Mouse (Mus musculus) midbrain, postnatal 0 days (tissue): ENCODE results near the gene Aph1b. TPM values are rescaled to one million over a fixed set of nuclear protein-coding genes. Genes with fewer than 3 reads are reported as not detected.
"Not testable (repeated sequence)": the region's sequence is repeated elsewhere in the genome, so short reads cannot be mapped to it uniquely, and the experiment has no call there.

Experiments used
- ATAC-seq: fragments of 200-750 bp; cut with Nextera tagmentation; 2 replicates; pipeline ENCODE4 v1.8.0; 2017; ENCODE audit warnings: moderate number of reproducible peaks, mild to moderate bottlenecking, moderate TSS enrichment, moderate library complexity; ENCODE audit not compliant: low FRiP score
- DNase-seq: peaks from one replicate; pipeline ENCODE4 v3.0.0-alpha.2; 2015; ENCODE audit warnings: low spot score
- H3K27ac ChIP-seq: fragments of 300-500 bp; sonication (generic); 2 replicates; pipeline ENCODE4 v1.5.1; 2014; ENCODE audit warnings: low read depth, mild to moderate bottlenecking, low read length, mixed read lengths
- H3K27me3 ChIP-seq: fragments of 300-500 bp; sonication (generic); 2 replicates; pipeline ENCODE4 v1.6.1; 2014; ENCODE audit warnings: low read length, control low read depth, mixed read lengths; ENCODE audit not compliant: insufficient read depth
- H3K36me3 ChIP-seq: fragments of 300-500 bp; sonication (generic); 2 replicates; pipeline ENCODE4 v1.6.1; 2014; ENCODE audit warnings: low read length, control low read depth, mixed read lengths; ENCODE audit not compliant: insufficient read depth
- H3K4me1 ChIP-seq: fragments of 300-500 bp; sonication (generic); 2 replicates; pipeline ENCODE4 v1.6.1; 2014; ENCODE audit warnings: mild to moderate bottlenecking, control low read depth, antibody characterized with exemption, low read length, mixed read lengths; ENCODE audit not compliant: insufficient read depth
- H3K4me2 ChIP-seq: fragments of 300-500 bp; sonication (generic); 2 replicates; pipeline ENCODE4 v1.6.1; 2014; ENCODE audit warnings: low read depth, mild to moderate bottlenecking, low read length, mixed read lengths; ENCODE audit not compliant: poor library complexity, severe bottlenecking
- H3K4me3 ChIP-seq: fragments of 300-500 bp; sonication (generic); 2 replicates; pipeline ENCODE4 v1.5.1; 2014; ENCODE audit warnings: low read depth, mild to moderate bottlenecking, low read length, moderate library complexity
- H3K9ac ChIP-seq: fragments of 300-500 bp; sonication (generic); replicated peaks from 2 replicates; pipeline ENCODE4 v1.6.1; 2014; ENCODE audit warnings: mild to moderate bottlenecking, low read length, moderate library complexity, mixed read lengths; ENCODE audit not compliant: poor library complexity, severe bottlenecking
- H3K9me3 ChIP-seq: fragments of 300-500 bp; sonication (generic); 2 replicates; pipeline ENCODE4 v1.6.1; 2016; ENCODE audit warnings: low read length, control low read depth
- CTCF ChIP-seq: IDR thresholded peaks from 2 replicates; pipeline ENCODE4 v1.5.1; 2016; ENCODE audit warnings: antibody characterized with exemption, mild to moderate bottlenecking
- WGBS: fragments of 180-500 bp; shearing (Covaris S2); extraction: QIAGEN DNeasy Blood & Tissue Kit; methylation state at CpG from one replicate; pipeline ENCODE4 v1.1.7; 2014; 5-methylcytosine and 5-hydroxymethylcytosine counted together
- polyA plus RNA-seq: library from polyadenylated mRNA; unstranded; fragments of >200 nt; fragmentation: Nextera tagmentation; extraction: Ambion mirVana; gene quantifications from 2 replicates; pipeline ENCODE4 v1.2.1, GENCODE M21; 2015
- total RNA-seq: library from RNA; depleted of rRNA; stranded (reverse); fragments of >200 nt; gene quantifications from 2 replicates; pipeline ENCODE4 v1.2.3, GENCODE M21; 2014

The Aph1b gene
- total and polyA plus RNA-seq, 2 experiments from 2014 or later, result 15.5 to 25.3 TPM

DNA sequence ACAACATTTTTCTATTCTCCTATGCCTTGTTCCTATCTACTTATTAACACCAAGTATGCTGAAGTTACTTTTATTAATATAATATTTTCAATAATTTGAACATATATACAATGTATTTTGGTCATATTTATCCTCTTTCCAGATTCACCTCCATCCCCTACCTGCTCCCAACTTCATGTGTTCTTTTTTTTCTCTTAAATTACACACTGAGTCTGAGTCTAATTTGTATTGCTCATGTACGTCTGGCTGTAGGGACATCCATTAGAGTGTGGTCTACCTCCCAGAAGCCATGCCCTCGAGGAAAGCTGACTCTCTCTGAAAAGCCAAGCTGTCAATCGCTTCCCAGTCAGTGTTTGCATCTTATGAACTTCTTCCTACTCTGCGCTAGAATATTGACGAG is 1.4 kb upstream of the Aph1b start, which contains the start of gene Gm10647:
Gm10647 (plus strand) TSS at position 301 of the 400 bp plus-strand sequence.
- Histone ChIP-seq H3K27ac (peak within 1 kb of the TSS; percentile 85; the same call in 1 of the 2 replicates), H3K4me3 (peak within 1 kb of the TSS; percentile 83), H3K27me3 (peaks cover 2% of the 10 kb centered on the region; the same call in 1 of the 2 replicates), H3K9ac (peak within 1 kb of the TSS; percentile 86; the same call in 1 of the 2 replicates), H3K4me1 (no peaks in the 10 kb centered on the region), H3K9me3 (no peaks in the 10 kb centered on the region), H3K36me3 (no peaks in the 10 kb centered on the region), H3K4me2 (peak within 1 kb of the TSS; percentile 66)
- WGBS, result 76% methylated on average over 5 of the region's 5 CpGs
- TF ChIP-seq CTCF, result no peak
- ATAC-seq (no peak), DNase-seq (no peak)

DNA sequence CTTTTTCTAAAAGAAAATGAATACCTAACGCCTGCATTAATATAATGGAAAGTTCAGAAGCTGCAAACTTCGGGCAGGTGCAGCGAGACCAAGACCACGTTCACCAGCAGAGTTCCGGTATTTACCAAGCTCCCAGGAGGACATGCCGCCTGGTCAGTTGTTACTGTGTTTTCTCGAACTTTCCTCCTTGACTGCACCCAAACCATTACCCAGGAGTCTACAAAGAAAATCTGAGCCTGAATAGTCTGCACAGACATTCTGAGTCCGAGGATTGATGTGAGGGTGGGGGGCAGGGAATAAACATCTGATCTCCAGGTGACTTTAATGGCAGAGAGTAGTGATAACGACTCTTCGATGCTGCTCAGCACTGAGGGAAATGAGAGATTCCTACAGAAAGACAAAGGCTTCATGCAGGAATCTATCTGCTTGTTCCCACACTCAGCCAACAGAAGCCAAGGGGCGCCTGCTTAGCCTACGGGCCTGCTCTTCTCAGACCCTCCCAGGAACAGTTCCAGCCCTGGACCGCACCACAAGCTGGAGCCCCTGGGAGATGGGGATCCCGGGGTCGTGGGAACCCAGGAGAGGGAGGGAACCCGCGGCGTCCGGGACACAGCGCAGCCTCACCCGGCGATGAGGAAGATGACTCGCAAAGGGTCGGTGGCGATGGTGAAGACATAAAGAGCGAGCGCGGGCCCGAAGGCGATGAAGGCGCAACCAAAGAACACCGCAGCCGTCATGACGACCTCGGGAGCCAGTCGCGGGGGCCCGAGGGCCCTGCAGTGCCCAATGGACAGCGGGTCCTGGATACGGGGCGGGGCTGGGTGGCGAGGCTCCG is 444 bp downstream of the Aph1b start:
- peak; percentile 67 for ATAC-seq
- peak; percentile 65 for DNase-seq
- WGBS, result 1% methylated on average over 43 of the region's 43 CpGs
- TF ChIP-seq CTCF, result no peak
- Histone ChIP-seq H3K27me3 (no peaks in the 10 kb centered on the region), H3K4me1 (no peaks in the 10 kb centered on the region), H3K27ac (peak overlapping the region; percentile 85), H3K36me3 (no peaks in the 10 kb centered on the region), H3K4me3 (peak overlapping the region; percentile 83), H3K9ac (peak overlapping the region; percentile 86), H3K9me3 (no peaks in the 10 kb centered on the region), H3K4me2 (peak overlapping the region; percentile 66)

DNA sequence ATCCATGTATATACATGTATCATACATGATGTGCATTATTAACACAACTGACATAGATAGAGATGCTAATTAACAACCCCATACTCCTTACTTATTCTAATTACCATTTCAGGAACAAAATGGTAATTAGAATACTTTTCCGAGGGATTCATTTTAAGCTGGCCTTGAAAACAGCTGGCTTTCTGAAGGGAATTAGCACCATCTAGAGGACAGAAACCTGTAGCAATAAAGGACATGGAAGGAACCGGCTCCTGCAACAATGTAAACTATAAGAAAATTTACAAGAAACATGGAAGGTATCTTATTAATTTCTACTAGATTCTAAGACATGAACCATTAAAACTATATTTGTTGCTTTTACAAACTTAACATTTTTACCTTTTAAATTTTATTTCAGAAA is 7.5 kb downstream of the Aph1b start:
- Histone ChIP-seq H3K27ac (no peak overlapping the region), H3K4me3 (no peak overlapping the region), H3K36me3 (no peaks in the 10 kb centered on the region), H3K9me3 (no peaks in the 10 kb centered on the region), H3K4me2 (no peak overlapping the region), H3K9ac (no peak overlapping the region), H3K4me1 (no peaks in the 10 kb centered on the region), H3K27me3 (no peaks in the 10 kb centered on the region)
- DNase-seq, result peak; percentile 81
- TF ChIP-seq CTCF, result peak; percentile 89
- no peak for ATAC-seq
- 4% methylated on average over 2 of the region's 2 CpGs for WGBS

DNA sequence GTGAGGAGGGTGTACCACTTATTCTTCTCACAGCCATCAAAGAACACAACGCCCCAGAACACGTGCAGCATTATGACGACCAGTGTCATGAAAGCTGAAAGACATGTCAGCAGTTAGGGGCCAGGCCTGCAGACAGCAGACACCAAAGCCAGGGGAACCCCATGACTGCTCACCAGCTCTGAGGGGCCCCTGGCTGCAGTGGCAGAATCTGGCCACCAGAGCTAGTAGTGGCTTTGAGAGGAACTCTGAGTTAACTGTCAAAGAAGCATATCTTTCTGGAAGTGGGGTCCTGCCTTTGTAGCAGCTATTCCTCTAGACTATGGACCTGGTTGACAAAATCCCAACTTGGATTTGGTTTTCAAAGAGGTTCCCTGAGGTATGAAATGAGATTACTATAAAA is 10.7 kb downstream of the Aph1b start:
- not testable (repeated sequence) for DNase-seq, H3K4me1 ChIP-seq, H3K9me3 ChIP-seq, H3K4me2 ChIP-seq, ATAC-seq, H3K4me3 ChIP-seq, H3K36me3 ChIP-seq, H3K9ac ChIP-seq, H3K27ac ChIP-seq, H3K27me3 ChIP-seq
- WGBS, result no CpG with 5 or more reads among the region's 3 CpGs
- TF ChIP-seq CTCF, result peak; percentile 40

DNA sequence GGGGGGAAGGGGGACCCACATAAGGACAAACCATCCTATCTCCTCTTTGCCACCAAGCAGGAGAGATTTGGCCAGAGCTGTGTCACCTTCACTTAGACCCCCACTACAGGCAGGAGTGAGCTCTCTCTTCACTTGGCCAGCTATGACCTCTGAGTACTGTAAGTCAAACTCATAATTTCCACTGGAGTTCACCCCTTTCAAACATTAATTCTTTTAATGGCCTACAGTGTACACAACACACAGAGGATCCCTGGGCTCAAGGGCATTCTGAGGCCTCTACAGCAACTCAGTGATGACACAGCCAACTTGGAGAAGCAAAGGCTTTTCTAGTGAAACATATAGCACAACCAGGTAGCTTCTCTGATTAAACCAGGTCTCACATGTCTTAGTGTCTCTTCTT is 24.6 kb downstream of the Aph1b start:
- H3K4me3 ChIP-seq, result no peak overlapping the region
- no peak for TF ChIP-seq CTCF
- H3K4me1 ChIP-seq, result no peaks in the 10 kb centered on the region
- ATAC-seq (no peak), DNase-seq (no peak)
- no peak overlapping the region for H3K27ac ChIP-seq
- H3K27me3 ChIP-seq, result no peaks in the 10 kb centered on the region
- H3K9ac ChIP-seq, result no peak overlapping the region
- no peaks in the 10 kb centered on the region for H3K9me3 ChIP-seq
- H3K4me2 ChIP-seq, result no peak overlapping the region
- H3K36me3 ChIP-seq, result no peaks in the 10 kb centered on the region

DNA sequence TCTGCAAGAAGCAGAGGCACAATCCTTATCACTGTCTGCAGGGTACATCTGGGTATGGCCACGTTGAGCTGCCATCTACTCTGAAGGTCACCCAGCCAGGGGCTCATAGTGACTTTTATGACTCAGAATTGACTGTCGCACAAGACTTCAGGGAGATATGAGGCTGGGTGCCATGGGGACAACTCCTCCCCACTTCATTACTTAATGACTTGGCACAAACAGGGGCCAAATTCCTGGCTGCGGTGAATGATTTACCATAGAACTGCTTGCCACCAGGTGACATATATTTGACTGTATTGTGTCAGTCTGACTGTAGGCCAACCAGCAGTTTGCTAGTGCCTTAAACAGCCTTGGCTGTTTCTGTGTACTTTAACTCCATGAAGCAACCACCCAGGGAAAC is 26.0 kb downstream of the Aph1b start:
- no peak overlapping the region for H3K4me3 ChIP-seq
- 82% methylated on average over 3 of the region's 3 CpGs for WGBS
- no peak overlapping the region for H3K4me2 ChIP-seq

More for the DNA sequence above, 26.0 kb downstream of the Aph1b start:
- H3K9me3 ChIP-seq, result no peaks in the 10 kb centered on the region
- H3K9ac ChIP-seq, result no peak overlapping the region
- ATAC-seq, result no peak
- no peak overlapping the region for H3K27ac ChIP-seq
- H3K27me3 ChIP-seq, result no peaks in the 10 kb centered on the region
- H3K4me1 ChIP-seq, result no peaks in the 10 kb centered on the region
- no peaks in the 10 kb centered on the region for H3K36me3 ChIP-seq
- no peak for TF ChIP-seq CTCF
- DNase-seq, result no peak
